Mouse (Mus musculus): ENCODE data around the gene Elp4.

GRCm38 (mm10) chr2:105660874-105661622 lies 243.3 kb downstream of the Elp4 start:
- TF ChIP-seq POLR2A (IDR thresholded peaks at IDR 0.05; ENCODE audit: insufficient read depth, low read depth, low read length) = no peak
- no peak for TF ChIP-seq CTCF (IDR thresholded peaks at IDR 0.05; ENCODE audit: insufficient read depth, low read depth, low read length)
